Mouse (Mus musculus) embryo, embryonic 11.5 days (tissue): Measurements from ENCODE around the gene Fkbp1b.
"Not testable (repeated sequence)": the region's sequence is repeated elsewhere in the genome, so short reads cannot be mapped to it uniquely, and the experiment has no call there.

Experiments
- DNase-seq: peaks from one replicate; pipeline ENCODE4 v3.0.0-alpha.2; 2012; ENCODE audit warnings: low read depth, low spot score

Fkbp1b gene

DNA sequence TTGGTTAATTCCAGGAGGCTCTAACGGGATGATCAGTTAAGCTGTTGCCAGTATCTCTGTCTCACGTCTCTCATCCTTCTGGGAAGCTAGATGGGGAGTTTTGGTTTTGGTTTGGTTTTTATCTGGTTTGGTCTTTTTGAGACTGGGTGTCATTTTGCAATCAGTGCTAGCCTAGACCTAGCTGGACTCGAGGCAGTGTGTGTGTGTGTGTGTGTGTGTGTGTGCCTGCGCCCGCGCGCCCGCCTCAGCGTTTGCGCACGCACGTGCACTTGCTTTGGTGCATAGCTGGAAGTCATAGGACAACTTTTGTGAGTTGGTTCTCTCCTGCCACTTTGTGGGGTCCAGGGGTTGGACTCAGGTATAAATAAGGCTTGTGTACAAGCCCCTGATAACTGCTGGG lies 2.4 kb upstream of the Fkbp1b start:
- no peak for DNase-seq

DNA sequence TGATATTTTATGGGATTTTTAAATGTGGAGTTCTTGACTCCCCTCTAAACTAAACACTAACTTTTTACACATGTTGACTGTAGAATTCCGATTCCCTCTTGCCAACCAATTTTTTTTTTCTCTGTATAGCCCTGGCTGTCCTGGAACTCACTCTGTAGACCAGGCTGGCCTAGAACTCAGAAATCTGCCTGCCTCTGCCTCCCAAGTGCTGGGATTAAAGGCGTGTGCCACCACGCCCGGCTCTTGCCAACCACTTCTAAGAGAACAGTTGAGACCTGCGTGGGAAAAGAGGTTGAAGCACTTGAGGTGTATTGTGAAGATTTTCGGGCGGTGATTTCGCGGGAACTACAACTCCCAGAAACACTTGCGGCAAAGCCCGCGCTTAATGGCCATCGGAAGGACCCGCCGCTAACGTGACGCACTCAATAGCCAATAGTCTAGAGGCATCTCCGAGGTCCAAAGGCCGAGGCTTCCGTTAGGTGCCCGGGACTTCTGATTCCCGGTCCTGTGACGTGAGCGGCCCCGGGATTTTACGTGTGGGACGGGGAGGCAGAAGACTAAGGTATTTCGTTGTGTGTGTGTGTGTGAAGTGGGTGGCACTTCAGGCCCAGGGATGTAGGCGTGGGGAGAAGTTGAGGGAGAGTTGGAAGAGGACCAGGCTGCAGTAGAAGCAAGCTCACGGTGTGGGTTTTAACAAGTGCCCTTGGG lies 1.7 kb upstream of the Fkbp1b start, which contains the start of gene Wdcp:
Wdcp (plus strand) TSS at position 414 of the 708 bp plus-strand sequence.
- peak; percentile 83 for DNase-seq

DNA sequence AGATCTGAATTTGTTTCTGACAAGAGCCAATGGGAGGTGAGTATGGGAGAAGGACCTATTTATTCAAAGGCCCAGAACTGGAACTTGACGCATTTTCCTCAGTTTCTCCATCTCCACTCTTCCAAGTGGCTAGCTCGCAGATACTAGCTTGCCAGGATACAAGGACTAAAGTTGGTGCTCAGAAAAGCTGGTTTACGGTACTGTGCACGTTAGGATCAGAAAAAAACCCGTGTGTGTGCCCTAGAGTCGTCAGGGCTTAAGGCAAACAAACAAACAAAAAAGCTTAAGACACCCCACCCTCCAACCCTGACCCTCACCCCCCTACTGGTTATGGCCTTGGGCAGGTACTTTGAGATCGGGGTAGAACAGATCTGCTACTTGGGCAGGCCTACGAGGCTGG lies 1.1 kb upstream of the Fkbp1b start:
- DNase-seq: no peak

DNA sequence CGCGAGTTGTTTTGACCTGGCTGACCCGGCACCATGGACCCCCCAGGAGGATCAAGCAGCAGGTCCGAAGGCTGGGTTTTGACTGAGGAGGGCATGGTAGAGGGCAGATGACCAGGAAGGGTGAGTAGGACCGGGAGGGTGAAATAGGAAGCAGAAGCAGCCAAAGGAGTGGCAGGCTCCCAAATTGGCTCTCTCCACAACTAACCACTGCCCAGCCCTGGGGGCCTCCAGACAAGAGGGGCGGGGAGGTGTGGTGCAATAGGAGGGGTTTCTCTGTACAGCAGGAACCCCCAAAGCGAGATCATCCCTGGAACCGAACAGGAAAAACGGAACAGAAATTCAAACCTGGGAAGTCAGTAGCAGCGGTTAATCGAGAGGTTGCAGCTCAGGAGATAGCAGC lies 650 bp downstream of the Fkbp1b start:
- no peak for DNase-seq

DNA sequence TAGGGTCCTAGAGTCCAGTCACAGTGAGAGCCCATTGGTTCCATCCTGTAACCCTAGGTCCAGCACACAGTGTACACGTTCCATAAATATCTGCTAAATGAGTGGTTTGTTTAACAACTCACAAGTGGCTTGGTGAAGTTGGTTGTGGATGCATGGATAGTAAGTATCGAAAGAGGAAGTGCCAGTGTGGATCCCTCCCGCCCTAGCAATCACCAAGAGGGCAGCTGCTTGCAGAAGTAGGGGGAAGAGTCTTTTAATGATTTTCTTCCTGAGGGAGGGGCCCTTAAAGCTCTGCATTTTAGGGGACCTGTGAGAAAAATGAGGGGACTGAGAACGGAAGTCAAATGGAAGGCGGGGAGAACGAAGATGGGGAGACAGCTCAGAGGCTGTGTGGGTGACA lies 1.4 kb downstream of the Fkbp1b start:
- DNase-seq: no peak

DNA sequence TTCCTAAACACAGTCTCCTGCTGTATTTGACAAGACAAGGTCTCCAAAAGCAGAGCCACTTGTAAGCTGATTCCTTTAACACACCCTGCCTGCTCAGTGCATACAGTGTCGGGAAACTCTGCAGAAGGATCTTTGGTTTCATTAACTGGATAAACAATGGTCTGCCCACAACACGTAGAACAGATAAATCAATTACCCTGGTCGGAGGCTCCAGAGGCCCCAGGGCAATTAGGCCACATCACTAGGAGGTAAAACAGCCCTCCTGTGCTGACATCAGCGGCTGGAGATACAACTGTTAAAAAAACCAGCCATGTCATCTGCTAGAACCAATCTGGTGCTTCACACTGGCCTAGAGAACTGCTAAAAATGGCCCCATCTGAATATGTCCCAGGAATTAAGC lies 4.4 kb downstream of the Fkbp1b start:
- no peak for DNase-seq

DNA sequence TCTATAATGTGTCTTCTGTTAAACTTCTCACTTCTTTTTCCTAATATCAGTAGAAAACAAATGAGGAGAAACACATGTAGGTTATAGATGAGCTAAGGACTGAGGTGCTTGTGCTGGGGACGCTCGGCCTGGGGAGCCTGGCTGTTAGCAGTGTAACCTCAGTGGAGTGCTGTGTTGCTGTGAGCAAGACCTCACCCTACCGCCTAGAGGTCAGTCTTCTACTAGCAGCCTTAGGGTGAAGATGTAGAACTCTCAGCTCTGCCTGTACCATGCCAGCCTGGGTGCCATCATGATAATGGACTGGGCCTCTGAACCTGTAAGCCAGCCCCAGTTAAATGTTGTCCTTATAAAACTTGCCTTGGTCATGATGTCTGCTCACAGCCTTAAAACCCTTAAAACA lies 14.1 kb downstream of the Fkbp1b start:
- DNase-seq: no peak

DNA sequence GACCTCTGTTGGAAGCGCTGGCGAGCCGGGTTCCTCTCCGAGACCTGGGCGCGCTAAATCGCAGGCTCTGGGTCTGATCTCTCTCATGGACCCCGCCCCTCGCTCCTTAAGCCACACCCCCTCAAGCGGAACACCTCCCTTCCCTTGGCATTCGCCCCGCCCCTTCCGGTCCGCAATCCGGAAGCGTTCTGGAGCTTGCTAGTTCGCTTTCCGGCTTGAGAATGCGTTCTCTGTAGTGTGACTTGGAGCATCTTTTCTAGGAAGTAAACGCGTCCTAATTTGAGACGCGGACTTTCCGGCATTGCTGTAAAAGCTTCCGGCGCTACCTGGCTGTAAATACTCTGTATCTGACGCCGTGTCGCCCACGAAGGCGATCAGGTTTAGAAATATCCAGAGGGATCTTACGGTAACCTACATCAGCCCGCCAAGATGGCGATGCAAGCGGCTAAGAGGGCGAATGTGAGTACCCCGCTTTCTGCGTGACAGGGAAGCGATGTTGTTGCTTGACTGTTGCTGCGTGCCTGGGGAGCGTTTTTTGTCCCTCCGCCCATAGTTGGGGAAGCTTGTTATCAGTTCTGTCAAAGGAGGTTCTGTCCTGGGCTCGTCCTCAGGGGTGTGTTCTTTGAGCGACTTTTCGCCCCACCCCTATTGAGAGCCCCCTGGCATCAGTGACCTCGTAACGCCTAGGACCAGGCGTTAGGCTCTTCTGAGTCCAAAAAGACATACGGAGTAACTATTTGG lies 23.9 kb downstream of the Fkbp1b start, which contains the start of gene Sf3b6:
Sf3b6 (plus strand) TSS at position 184 of the 741 bp plus-strand sequence.
- peak; percentile 94 for DNase-seq

DNA sequence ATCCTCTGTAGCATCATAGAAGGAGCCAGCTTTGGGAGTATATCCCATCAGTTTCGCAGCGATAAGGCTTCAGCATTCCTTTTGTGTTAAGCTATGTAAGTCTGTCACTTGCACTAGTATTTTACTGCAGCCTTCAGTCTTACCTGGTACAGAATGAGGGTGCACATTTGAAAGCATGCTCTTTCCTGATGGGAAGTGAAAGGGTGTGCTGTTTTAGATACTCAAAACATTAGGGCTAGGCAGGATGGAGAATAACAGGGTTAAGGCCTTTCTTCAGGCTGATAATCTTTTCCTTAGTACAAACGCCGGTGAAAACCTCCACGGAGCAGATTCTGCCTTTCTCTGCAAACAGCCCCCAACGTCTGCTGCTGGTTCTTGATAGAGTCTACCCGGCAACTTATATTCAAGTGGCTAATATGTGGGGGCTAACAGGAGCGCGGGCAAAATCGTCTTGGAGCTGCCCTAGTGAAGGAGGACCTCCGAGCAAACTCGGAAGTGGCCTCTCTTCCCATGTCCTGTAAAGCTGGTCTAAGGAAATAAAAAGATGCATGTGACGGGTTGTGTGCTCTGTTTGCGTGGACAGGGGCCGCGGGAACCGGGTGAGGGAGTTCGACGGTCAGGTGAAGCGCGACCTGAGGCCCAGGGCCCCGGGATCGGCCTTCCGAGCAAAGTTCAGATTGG lies 24.6 kb downstream of the Fkbp1b start:
- DNase-seq: no peak

DNA sequence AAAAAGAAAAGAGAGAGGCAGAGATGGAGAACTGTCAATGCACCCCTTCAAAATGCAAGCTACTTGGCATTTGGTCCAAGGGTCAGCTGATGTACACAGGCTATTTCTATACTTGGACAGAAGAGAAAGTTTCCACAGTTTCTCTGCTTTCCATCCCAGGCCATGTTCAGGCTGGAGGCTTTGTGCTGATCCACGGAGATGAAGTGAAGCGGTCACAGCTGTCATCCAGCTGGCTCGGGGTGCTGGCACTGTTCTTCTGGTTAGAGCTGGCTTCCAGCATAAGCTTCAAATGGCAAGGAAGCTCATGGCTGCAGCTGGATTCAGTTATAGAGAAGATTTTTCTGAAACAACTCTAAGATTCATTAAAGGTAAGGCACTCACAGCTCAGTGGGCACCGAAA lies 27.8 kb downstream of the Fkbp1b start:
- DNase-seq: no peak

DNA sequence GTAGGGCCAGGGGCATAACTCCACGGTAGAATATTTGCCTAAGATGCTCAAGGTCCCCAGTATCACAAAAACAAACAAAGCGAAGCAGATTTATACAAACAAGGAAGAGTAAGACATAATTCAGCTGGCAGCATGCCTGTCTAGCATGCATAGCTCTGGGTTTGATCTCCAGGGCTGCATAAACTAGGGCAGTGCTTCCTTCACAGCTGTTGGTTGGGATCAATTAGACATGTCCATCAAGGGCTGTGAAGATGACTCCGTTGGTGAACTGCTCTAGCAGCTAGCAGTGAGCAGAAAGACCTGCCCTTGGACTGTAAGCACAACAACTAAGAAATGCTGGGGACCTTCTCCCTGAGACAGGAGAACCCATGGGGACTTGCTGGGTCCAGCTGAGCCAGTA lies 29.7 kb downstream of the Fkbp1b start:
- no peak for DNase-seq

DNA sequence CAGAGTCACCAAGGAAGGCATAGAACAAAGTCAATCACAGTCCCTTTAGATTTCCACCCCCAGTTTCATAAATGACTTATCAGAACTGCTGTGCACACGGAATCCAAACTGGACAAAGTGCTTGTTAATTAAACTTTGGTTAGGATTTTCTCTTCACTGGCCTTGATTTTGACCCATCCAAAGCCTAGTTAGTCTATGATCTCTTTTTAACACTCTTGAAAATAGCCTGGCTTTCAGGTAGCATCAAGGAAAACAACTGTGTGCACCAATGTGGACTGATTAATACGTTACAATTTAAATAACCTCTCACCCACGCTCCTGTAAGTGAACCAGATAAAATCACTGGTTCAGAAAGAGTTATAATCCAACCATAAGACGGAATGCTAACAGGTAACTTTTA lies 30.4 kb downstream of the Fkbp1b start:
- no peak for DNase-seq

DNA sequence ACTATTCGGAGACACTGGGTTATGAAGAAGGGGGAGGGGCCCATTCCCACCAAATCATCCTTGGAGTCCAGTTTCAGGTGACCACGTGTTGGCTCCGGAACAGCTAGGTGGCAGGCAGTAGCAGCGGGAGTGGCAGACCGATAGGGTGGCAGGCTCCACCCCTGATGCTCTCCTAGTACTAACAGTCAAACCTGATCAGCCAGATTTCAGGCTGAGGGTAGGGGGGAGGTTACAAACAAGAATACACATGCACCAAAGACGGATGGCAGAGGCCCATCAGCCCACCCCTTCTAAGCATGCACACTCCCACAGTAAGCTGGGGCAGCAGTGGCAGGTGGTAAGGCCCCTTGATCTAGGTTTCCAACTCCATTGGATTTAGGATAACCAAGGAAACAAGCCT lies 43.9 kb downstream of the Fkbp1b start:
- not testable (repeated sequence) for DNase-seq

DNA sequence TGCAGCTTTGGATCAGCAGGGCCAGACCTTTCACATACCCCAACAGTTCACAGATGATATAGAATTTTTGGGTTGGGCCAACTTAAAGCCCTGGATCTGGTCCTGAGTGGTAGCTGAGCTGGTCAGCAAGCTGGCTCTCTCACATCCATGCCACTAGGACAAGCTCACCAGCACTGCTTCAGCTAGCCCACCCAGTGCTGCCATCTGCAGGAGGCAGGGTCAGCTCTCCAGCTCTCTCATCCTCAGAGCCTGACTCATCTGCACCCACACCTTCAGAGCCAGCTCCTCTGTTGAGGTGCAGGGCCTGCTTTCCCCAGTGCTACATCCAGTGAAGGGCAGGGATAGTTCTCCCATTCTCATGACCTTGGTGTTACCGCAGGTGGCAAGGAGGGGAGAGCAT lies 47.7 kb downstream of the Fkbp1b start:
- no peak for DNase-seq

DNA sequence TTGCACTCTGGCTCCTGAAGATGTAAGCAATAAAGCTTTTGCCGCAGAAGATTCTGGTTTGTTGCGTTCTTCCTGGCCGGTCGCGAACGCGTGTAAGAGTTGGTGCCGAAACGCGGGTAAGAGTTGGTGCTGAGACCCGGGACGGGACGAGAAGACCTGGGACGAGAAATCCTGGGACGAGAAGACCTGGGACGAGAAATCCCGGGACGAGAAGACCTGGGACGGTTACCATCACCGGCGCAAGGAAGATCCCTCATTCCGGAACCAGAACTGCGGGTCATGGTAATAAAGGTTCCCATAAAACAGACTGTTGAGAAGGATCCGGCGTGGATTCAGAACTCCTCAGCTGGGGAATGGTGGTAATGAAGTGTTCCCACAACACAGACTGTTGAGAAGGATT lies 53.3 kb downstream of the Fkbp1b start:
- DNase-seq: not testable (repeated sequence)

DNA sequence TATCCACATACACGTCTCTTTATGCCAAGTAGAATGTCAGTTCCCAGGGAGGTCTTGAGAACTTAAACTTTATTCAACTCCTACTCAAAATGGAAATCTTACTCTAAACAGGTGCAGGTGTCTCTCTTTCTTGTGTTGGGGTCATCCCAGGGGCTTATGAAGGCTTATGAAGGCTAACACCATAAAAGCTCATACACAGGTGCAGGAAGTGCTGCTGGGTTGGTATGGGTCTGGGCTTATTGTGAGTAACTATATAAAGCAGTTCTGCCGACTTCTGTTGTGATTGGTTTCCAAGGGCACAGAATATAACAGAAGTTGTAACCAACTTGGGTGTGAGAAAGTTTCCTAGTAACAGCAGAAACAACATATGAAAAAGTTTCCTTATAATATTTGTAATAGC lies 56.9 kb downstream of the Fkbp1b start:
- DNase-seq: no peak

DNA sequence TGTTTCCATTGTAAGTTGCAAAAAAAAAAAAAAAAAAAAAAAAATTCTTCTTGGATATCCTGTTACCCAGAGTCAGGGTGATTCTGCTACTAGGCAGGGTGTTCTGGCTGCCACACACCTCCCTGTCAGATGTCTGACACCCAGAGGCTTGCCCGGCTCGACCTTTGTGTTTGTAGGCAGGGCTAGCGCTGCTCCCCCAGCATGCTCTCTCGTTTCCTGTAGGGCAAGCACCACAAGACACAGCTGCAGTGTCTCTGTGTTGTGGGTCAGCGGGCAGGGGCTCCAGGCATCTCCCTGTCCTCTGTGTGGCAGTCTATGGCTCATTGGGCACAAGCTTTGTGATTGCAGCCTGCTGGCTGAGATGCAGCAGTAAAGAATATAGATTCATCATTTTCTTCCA lies 57.8 kb downstream of the Fkbp1b start:
- DNase-seq: no peak
